Mouse (Mus musculus): ENCODE measurements around the gene Tardbp.
A peak's percentile ranks its signal among the peaks of the same experiment; 100 is the strongest.

Gene Tardbp

DNA sequence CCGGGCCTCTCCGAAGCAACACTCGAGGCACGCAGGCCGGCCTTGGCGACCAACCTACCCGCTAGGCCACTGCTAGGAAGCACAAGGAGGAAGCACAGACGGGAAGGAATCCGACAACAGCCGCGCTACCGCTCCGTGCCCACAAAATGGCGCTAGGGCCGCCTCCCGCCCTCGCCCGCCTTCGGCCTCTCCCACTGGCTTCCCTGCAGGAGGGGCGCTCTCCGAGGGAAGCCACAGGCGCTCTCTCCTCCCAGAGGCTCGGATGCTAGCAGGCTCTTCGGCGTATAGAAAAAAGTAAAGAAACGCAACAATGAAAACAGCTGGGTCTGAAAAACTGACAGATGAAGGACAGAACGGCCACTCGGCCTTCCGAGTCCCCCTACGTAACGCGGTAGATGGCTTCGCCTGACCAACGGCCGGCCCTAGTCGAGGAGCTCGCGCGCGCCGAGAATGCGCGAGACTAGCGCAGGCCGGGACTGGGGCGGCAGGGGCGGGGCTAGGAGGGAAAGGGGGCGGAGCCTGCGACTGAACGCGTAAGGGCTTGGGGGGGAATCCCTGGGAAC lies at the start of gene Tardbp:
Gene Tardbp, minus strand, starts transcription at position 397 of the 563 bp plus-strand sequence.
- peak; percentile 70 for DNase-seq (ENCODE audit: extremely low read depth, low read depth)

- DNase-seq (ENCODE audit: extremely low read depth, low read depth): no peak
Observed at GRCm38 (mm10) chr4:148676188-148676960, 49.6 kb upstream of the Tardbp start.

DNA sequence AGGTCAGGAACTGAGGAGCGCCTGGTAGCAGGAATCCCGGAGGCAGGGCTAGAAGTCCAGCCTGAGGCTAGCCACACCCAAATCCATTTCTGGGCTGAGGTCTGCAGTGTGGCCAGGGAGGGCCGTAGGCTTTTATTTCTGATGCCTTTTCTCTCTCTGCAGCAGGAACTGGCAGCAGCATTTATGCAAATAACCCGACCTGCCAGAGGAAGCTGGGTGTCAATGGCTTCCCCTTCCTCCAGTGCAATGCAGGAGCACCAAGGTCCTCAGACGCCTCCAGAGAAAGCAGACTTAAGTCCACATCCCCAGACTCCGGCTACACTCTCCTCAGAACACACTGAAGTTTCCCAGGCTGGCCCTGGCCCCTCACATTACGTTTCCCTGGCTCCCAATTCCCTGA lies 48.2 kb upstream of the Tardbp start:
- DNase-seq (ENCODE audit: extremely low read depth, low read depth): no peak

- DNase-seq (ENCODE audit: extremely low read depth, low read depth): no peak
Observed at GRCm38 (mm10) chr4:148671230-148671947, 44.6 kb upstream of the Tardbp start.

DNA sequence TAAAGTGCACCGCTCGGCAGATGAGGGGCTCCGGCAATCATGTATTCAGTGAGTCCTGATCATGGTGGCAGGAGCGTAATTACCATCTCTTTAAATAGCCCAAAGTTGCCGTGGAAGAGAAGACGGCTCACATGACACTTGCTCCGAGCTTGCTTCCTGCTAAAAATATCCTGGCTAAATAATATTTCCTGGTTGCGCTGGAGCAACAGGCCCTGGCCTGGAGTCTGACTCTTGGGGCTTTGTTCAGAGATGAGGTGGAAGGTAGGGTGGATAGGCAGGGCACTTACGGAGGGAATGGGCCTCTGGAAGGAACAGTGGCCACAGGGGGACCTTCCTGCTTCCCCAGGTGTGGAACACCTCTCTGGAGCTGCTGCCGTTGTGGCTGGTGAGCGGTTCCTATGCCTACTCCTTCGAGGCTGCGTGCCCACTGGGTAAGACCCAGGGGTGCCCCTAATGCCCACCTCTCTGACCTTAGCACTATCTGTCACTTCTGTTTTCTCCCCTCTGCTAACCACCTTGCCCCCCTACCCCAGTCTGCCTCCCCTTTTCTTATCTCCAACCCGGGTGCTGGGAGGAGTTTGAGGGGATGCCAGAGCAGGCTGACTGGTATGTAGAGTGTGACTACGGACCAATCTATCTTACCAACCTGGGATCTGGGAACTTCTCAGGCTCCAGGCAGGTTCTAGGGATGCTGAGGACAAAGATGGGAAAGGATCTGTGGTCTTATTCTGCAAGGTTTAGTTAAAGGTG lies 40.4 kb upstream of the Tardbp start:
- no peak for DNase-seq (ENCODE audit: extremely low read depth, low read depth)

DNA sequence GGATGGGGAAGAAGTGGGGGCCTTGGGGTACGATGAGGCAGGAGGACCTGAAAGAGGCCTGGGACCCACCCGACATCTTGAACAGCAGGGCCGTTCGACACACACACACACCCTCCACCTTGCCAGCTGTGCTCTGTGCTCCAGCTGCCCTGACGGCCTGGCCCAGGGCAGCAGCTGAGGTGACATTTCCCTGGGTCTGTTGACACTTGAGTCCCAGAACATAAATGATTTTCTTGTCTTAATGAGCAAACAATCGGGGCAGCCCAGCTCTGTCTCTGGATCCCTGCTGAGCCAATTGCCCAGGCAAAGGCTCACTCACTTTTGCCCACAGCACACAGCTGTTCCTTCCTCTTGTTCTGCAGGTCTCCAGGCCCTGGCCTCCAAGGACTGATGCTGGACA lies 37.2 kb upstream of the Tardbp start:
- no peak for DNase-seq (ENCODE audit: extremely low read depth, low read depth)

GRCm38 (mm10) chr4:148663326-148663725 lies 36.5 kb upstream of the Tardbp start:
- no peak for DNase-seq (ENCODE audit: extremely low read depth, low read depth)

DNA sequence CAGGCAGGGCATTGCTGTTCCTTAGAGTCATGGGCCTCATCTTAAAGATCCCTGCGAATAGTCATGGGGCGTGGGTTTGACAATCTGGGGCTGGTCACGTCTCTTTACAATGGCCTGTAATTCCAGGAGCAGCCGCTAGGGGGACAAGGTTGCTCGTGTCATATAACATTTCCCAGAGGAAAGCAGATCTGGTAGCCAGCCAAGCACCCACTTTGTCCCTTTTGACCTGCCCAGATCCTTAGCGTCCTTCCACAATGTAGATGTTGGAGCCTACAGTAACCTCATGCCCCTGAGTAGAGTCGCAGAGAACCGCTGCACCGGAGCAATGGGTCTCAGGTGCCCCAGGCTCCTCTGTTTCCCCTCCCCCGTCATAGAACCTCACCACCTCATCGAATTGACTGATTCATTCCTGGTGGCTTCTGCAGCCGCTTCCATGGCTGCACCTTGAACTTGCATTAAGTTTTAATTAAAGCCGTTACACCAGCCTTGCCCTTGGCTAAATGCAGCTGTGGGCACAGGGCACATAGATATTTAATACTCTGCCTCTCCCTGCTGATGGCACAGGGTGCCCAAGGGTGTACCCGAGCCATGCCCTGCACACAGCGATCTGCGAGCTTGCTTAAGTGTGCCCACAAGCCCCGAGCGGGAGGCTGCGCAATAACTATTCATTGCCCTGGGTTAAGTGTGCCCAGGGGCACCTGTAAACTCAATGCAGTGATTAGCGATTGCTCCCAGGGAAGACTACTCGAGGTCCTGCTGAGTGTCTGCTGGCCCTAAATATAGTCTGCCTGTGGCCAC lies 35.5 kb upstream of the Tardbp start:
- no peak for DNase-seq (ENCODE audit: extremely low read depth, low read depth)

DNA sequence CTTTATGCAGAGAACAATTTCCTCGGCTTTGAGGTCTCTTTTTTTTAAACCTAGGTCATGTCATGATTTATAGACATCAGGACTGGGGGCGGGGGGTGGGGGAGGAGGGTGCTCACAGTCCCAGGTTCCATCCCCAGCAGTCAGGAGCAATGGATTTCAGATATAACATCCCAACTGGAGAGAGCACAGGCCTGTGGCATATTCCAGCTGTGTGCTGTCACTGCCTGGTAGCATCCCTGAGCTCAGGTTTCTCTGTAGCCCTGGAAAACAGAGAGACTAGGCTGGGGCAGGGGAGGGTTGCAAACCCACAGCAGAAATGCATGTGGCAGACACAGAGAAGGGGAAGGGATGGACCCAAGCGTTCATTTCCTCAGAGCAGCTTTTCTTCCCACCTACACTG lies 33.4 kb upstream of the Tardbp start:
- no peak for DNase-seq (ENCODE audit: extremely low read depth, low read depth)

DNA sequence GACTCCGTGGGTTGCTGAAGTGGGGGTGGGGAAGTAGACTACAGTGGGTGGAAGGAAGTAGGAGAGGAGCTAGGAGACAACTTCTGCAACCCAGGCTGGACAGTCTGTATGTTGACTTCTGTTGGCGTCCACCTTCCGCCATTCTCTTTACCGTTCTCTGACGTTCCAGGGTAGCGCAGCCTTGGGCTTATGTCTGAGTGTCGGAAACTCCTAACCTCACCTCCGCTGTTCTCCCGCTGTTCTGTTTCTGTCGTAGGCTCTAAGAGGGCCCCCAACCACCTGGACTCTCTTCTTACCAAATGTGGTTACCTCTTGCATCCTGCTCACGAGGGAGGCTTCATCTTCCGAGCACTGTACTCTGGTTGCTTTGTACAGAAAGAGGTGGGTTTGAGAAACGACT lies 31.0 kb upstream of the Tardbp start:
- no peak for DNase-seq (ENCODE audit: extremely low read depth, low read depth)

DNA sequence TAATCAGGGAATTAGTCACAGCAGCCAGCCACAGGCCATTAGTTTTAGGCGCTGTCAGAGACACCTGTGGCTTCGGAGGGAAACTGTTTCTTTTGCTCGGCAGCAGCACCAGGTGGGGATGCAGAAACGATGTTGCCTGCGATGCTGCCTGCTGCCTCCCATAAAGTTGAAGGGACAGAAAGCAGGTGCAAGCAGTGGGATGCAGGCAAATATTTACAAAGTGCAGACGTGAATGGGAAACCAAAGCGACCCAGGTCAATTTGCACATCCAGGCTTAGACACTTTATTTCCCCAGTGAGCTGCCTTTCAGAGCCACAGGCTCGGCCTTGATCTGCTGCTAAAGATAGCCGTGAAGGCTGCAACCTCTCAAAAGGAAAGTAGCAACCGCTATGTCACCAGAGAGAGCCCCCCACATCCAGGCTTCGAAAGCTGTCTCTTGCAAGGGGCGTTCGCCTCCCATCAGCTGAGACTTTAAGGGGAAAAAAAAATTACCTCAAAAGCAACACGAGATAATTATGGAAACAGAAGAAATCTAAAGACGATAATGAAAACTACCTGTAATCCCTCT lies 30.0 kb upstream of the Tardbp start:
- DNase-seq (ENCODE audit: extremely low read depth, low read depth): no peak

GRCm38 (mm10) chr4:148654701-148655398 lies 28.0 kb upstream of the Tardbp start:
- peak; percentile 46 for DNase-seq (ENCODE audit: extremely low read depth, low read depth)

DNA sequence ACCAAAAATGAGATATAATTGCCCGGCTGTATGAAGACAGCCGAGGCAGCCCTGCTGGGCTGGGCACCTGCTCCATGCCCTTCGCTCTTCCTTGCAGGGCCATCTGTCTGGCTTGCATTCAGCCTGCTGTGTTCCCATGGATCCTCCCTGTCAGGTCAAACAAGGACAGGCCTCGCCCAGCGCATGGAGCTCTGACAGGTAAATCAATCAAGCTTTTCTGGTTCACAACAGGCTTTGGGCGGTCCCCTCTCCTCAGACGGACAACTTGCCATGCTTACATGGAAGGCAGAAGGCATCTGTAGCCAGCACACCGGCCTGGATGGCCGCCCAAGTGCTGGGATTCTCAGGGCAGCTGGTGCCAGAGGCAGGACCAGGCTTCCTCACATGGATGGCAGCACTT lies 24.2 kb upstream of the Tardbp start:
- no peak for DNase-seq (ENCODE audit: extremely low read depth, low read depth)

DNA sequence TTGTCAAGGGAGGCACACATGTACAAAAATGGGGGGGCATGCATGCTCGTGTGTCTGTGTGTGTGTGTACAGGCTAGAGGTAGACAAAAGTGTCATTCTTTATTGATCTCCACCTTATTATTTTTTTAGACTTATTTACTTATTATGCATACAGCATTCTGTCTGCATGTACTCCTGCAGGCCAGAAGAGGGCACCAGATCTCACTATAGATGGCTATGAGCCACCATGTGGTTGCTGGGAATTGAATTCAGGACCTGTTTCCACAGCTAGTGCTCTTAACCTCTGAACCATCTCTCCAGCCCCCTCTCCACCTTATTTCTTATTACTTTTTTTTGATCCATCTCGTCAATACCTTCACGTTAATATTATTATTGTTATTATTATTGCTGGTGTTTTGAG lies 22.5 kb upstream of the Tardbp start:
- DNase-seq (ENCODE audit: extremely low read depth, low read depth): no peak

DNA sequence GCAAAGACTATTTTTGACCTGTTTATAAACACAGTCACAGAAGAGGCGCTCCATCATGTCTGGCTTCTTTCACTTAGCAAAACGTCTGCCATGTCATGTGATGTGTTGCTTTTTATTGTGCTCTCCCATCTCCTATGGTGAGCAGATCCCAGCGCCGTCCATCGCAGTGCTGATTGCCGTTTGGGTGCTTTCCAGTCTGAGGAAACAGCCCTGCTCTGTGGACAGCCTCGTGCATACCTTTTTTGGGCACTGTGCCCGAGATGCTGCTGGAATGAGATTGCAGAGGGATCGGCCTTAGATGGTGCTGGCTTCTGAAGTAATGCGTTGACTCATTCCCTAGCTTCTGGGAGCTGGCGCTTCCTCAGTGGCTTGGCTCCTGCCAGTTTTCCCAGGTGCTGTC lies 19.8 kb upstream of the Tardbp start:
- DNase-seq (ENCODE audit: extremely low read depth, low read depth): no peak

DNA sequence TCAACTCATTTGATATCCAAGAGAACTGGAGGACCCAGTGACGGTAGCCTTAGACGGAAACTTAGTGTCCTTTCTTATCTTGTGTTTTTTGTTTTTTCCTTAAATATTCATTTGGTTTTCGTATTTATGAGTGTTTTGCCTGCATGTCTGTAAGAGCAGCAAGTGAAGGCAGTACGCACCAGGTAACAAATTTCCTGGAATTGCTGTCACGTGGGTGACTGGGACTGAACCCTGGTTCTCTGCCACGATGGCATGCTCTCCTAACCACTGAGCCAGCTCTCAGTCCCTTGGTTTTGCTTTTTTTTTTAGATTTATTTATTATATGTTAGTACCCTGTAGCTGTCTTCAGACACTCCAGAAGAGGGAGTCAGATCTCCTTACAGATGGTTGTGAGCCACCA lies 18.1 kb upstream of the Tardbp start:
- DNase-seq (ENCODE audit: extremely low read depth, low read depth): no peak

- DNase-seq (ENCODE audit: extremely low read depth, low read depth): peak; percentile 43
Observed at GRCm38 (mm10) chr4:148644157-148644511, 17.3 kb upstream of the Tardbp start.

GRCm38 (mm10) chr4:148643291-148644156 lies 16.7 kb upstream of the Tardbp start, which contains the start of gene Gm572:
Gene Gm572 (plus strand): TSS chr4:148643317.
- no peak for DNase-seq (ENCODE audit: extremely low read depth, low read depth)

DNA sequence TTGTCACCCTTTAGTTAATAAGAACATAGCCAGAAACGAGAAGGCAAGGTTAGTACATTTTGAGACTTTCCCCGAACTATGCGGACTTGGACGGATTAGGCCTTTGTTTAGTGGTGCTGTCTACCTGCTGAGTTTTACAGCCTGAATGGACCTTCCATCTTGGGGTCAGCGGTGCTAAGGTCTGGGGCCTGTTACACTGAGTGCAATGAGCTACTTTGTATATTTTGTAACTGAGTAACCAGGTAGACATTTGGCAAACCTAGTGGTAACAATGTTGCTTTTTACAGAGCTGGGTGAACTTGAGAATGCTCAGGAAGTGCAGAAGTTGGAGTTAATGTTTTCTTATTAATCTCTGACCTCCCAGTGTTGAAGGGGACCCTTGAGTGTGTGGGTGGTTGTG lies 14.3 kb upstream of the Tardbp start:
- no peak for DNase-seq (ENCODE audit: extremely low read depth, low read depth)
